In the genomic region with DNA sequence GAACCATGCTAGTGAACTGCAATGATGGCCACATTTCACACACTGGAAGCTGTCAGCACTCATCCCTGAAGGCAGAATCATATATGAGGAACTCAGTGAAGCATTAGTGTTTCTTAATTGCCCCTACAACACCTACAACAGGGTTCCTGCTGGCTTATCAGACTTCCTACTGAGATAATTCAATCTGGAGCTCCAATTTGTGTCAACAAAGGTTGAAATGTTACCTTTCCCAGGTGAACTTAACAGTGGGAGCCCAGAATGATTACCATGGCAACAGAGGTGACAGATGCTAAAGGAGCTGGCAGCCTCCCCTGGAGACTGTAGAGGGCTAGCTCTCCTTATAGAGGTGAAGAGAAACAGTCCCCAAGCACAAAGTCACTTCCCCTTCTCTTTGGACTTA, we compare ENCODE assay signal across 27 mouse cellular contexts.
DNase-seq lines count a peak whose midpoint lies in the region; ATAC-seq and TF ChIP-seq lines count a peak whose summit lies in the region.
"Had no signal": no experiment of that assay in that cellular context is flagged by ENCODE, and none has a peak within 500 bp of the region (broad histone marks: within the 10 kb centered on the region; RNA-seq: fewer than 3 reads in every experiment).

No protein-coding gene starts in this region.

- no peaks in the 10 kb centered on the region for H3K4me1 ChIP-seq in hindbrain, embryonic 12.5 days
- no peaks in the 10 kb centered on the region for H3K4me1 ChIP-seq in hindbrain, embryonic 14.5 days (replicated peaks; ENCODE audit: control insufficient read depth, insufficient read depth, low read length)
- no peaks in the 10 kb centered on the region for H3K4me1 ChIP-seq in midbrain, embryonic 14.5 days (ENCODE audit: control insufficient read depth, insufficient read depth, low read length)
- H3K4me1 ChIP-seq in midbrain, embryonic 10.5 days: no peaks in the 10 kb centered on the region
- no peaks in the 10 kb centered on the region for H3K4me1 ChIP-seq in midbrain, postnatal 0 days (ENCODE audit: insufficient read depth, low read length)
- H3K4me1 ChIP-seq: embryonic facial prominence, embryonic 10.5 days; embryonic facial prominence, embryonic 15.5 days; heart, embryonic 15.5 days; limb, embryonic 12.5 days; liver, embryonic 15.5 days had no signal

- TF ChIP-seq CTCF in midbrain, postnatal 0 days (IDR thresholded peaks at IDR 0.05): no peak

- no peak overlapping the region for H3K27ac ChIP-seq in hindbrain, embryonic 12.5 days
- H3K27ac ChIP-seq in hindbrain, embryonic 14.5 days: no peak overlapping the region
- H3K27ac ChIP-seq in midbrain, embryonic 14.5 days (replicated peaks; ENCODE audit: low read depth, low read length): no peak overlapping the region
- H3K27ac ChIP-seq in midbrain, embryonic 10.5 days (replicated peaks): no peak overlapping the region
- H3K27ac ChIP-seq in midbrain, postnatal 0 days (ENCODE audit: low read depth, low read length): no peak overlapping the region
- H3K27ac ChIP-seq: embryonic facial prominence, embryonic 10.5 days; embryonic facial prominence, embryonic 15.5 days; heart, embryonic 15.5 days; limb, embryonic 12.5 days; liver, embryonic 15.5 days; stomach, postnatal 0 days had no signal

- no peak overlapping the region for H3K4me3 ChIP-seq in hindbrain, embryonic 12.5 days
- H3K4me3 ChIP-seq in hindbrain, embryonic 14.5 days (replicated peaks; ENCODE audit: low read length): no peak overlapping the region
- H3K4me3 ChIP-seq in midbrain, embryonic 14.5 days (replicated peaks; ENCODE audit: low read depth, low read length): no peak overlapping the region
- H3K4me3 ChIP-seq in midbrain, embryonic 10.5 days: no peak overlapping the region
- no peak overlapping the region for H3K4me3 ChIP-seq in midbrain, postnatal 0 days (ENCODE audit: low read depth, low read length)
- H3K4me3 ChIP-seq: embryonic facial prominence, embryonic 10.5 days; embryonic facial prominence, embryonic 15.5 days; heart, embryonic 15.5 days; limb, embryonic 12.5 days; liver, embryonic 15.5 days had no signal

- no peak overlapping the region for H3K4me2 ChIP-seq in hindbrain, embryonic 12.5 days (replicated peaks)
- H3K4me2 ChIP-seq in hindbrain, embryonic 14.5 days (replicated peaks): no peak overlapping the region
- H3K4me2 ChIP-seq in midbrain, embryonic 14.5 days (ENCODE audit: low read length): no peak overlapping the region
- no peak overlapping the region for H3K4me2 ChIP-seq in midbrain, postnatal 0 days (ENCODE audit: low read depth, low read length, poor library complexity, severe bottlenecking)
- H3K4me2 ChIP-seq: embryonic facial prominence, embryonic 15.5 days; heart, embryonic 15.5 days; limb, embryonic 12.5 days; liver, embryonic 15.5 days; lung, embryonic 14.5 days had no signal

- peak; percentile 18 to 52 for DNase-seq in cerebellum, postnatal 10 days
- DNase-seq in cerebellum, adult 11-12 months: no peak
- no peak for DNase-seq in hindbrain, embryonic 14.5 days (ENCODE audit: low spot score)
- DNase-seq in midbrain, embryonic 14.5 days: peak; percentile 20
- DNase-seq in midbrain, embryonic 10.5 days (ENCODE audit: low spot score): no peak
- peak; percentile 60 for DNase-seq in midbrain, postnatal 0 days (ENCODE audit: low spot score)
- no peak for DNase-seq in thymus, postnatal 4 days
- DNase-seq: adrenal gland, adult 2 months; adrenal gland, postnatal 36 days; cerebellum, adult 9-10 months; gastrocnemius, postnatal 10 days; kidney, postnatal 14 days; layer of hippocampus, adult 9-11 months; lung, embryonic 14.5 days; lung, postnatal 14 days; right cerebral cortex, postnatal 4 days; thymus, adult 18-20 months had no signal

- H3K27me3 ChIP-seq in hindbrain, embryonic 12.5 days: no peaks in the 10 kb centered on the region
- no peaks in the 10 kb centered on the region for H3K27me3 ChIP-seq in hindbrain, embryonic 14.5 days (ENCODE audit: control insufficient read depth, insufficient read depth, low read length)
- no peaks in the 10 kb centered on the region for H3K27me3 ChIP-seq in midbrain, embryonic 14.5 days (ENCODE audit: control insufficient read depth, insufficient read depth, low read length)
- H3K27me3 ChIP-seq in midbrain, embryonic 10.5 days (ENCODE audit: low read depth, poor library complexity, severe bottlenecking): no peaks in the 10 kb centered on the region
- no peaks in the 10 kb centered on the region for H3K27me3 ChIP-seq in midbrain, postnatal 0 days (ENCODE audit: insufficient read depth, low read length)
- H3K27me3 ChIP-seq: CH12.LX; embryonic facial prominence, embryonic 15.5 days; heart, embryonic 15.5 days; limb, embryonic 12.5 days; liver, embryonic 15.5 days had no signal

- H3K9ac ChIP-seq in hindbrain, embryonic 12.5 days: no peak overlapping the region
- no peak overlapping the region for H3K9ac ChIP-seq in hindbrain, embryonic 14.5 days
- no peak overlapping the region for H3K9ac ChIP-seq in midbrain, embryonic 14.5 days (replicated peaks; ENCODE audit: low read length)
- H3K9ac ChIP-seq in midbrain, postnatal 0 days (replicated peaks; ENCODE audit: low read length, poor library complexity, severe bottlenecking): no peak overlapping the region
- H3K9ac ChIP-seq: embryonic facial prominence, embryonic 15.5 days; heart, embryonic 15.5 days; limb, embryonic 12.5 days; liver, embryonic 15.5 days; lung, embryonic 14.5 days had no signal

- ATAC-seq in hindbrain, embryonic 12.5 days (ENCODE audit: low FRiP score): peak; percentile 54; the same call in 1 of the 2 replicates
- ATAC-seq in hindbrain, embryonic 14.5 days (ENCODE audit: low FRiP score): no peak; the same call in 1 of the 2 replicates
- ATAC-seq in midbrain, embryonic 14.5 days (ENCODE audit: low FRiP score, low TSS enrichment): no peak
- ATAC-seq in midbrain, postnatal 0 days (ENCODE audit: low FRiP score): no peak
- ATAC-seq: activated CD4-positive, CD25-positive, alpha-beta regulatory T cell, adult 4 months; intestine, postnatal 0 days had no signal

- no peaks in the 10 kb centered on the region for H3K9me3 ChIP-seq in hindbrain, embryonic 12.5 days (replicated peaks)
- H3K9me3 ChIP-seq in hindbrain, embryonic 14.5 days (ENCODE audit: control insufficient read depth, low read length): no peaks in the 10 kb centered on the region
- H3K9me3 ChIP-seq in midbrain, embryonic 14.5 days (ENCODE audit: control insufficient read depth, low read length): no peaks in the 10 kb centered on the region
- no peaks in the 10 kb centered on the region for H3K9me3 ChIP-seq in midbrain, embryonic 10.5 days (replicated peaks)
- no peaks in the 10 kb centered on the region for H3K9me3 ChIP-seq in midbrain, postnatal 0 days (ENCODE audit: low read length)
- H3K9me3 ChIP-seq: embryonic facial prominence, embryonic 10.5 days; embryonic facial prominence, embryonic 15.5 days; heart, embryonic 15.5 days; limb, embryonic 12.5 days; liver, embryonic 15.5 days had no signal

- H3K36me3 ChIP-seq in hindbrain, embryonic 12.5 days: no peaks in the 10 kb centered on the region
- no peaks in the 10 kb centered on the region for H3K36me3 ChIP-seq in hindbrain, embryonic 14.5 days (replicated peaks; ENCODE audit: control insufficient read depth, insufficient read depth)
- H3K36me3 ChIP-seq in midbrain, embryonic 14.5 days (ENCODE audit: control insufficient read depth, insufficient read depth, low read length): no peaks in the 10 kb centered on the region
- no peaks in the 10 kb centered on the region for H3K36me3 ChIP-seq in midbrain, embryonic 10.5 days
- H3K36me3 ChIP-seq in midbrain, postnatal 0 days (ENCODE audit: insufficient read depth, low read length): no peaks in the 10 kb centered on the region
- H3K36me3 ChIP-seq: embryonic facial prominence, embryonic 10.5 days; embryonic facial prominence, embryonic 15.5 days; heart, embryonic 15.5 days; limb, embryonic 12.5 days; liver, embryonic 15.5 days had no signal

Comparison
In these comparisons a context has a peak if more than half of its experiments do, and no peak if none do; other contexts are left out.
1. DNase-seq: peak in cerebellum, postnatal 10 days (2 of 2), midbrain, embryonic 14.5 days (single experiment) and midbrain, postnatal 0 days (single experiment); none in cerebellum, adult 11-12 months (single experiment), hindbrain, embryonic 14.5 days (single experiment), midbrain, embryonic 10.5 days (single experiment) and thymus, postnatal 4 days (single experiment).